Mouse (Mus musculus): ENCODE data around the gene Ankrd44. TPM values are rescaled to one million over a fixed set of nuclear protein-coding genes. Genes with fewer than 3 reads are reported as not detected.

The Ankrd44 gene
- polyA plus RNA-seq, 1 experiment, result 5.2 TPM

DNA sequence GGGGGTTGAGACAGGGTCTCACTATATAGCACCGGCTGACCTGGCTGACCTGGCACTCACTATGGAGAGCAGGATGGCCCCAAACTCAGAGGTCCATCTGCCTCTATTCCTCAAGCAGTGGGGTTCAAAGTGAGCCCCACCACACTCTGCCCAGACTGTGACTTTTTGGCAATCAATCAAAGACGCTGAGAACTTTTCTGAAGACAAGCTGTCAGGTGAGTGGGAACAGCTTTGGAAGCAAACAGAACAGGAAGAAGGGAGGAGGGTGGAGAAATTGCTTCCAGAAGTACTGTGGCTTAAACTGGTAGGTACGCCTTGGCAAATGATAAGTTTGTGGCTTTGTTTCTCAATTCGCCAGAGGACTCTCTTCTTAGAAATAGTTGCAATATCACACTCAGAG is 9.7 kb downstream of the Ankrd44 start:
- Histone ChIP-seq H3K27ac (ENCODE audit: insufficient read depth, low read length) (no peak overlapping the region), H3K4me3 (ENCODE audit: low read depth, low read length) (no peak overlapping the region), H3K36me3 (ENCODE audit: control insufficient read depth, insufficient read depth, low read length, poor library complexity, severe bottlenecking) (no peaks in the 10 kb centered on the region), H3K4me1 (ENCODE audit: control insufficient read depth, insufficient read depth, low read length) (no peaks in the 10 kb centered on the region), H3K9me3 (replicated peaks; ENCODE audit: control insufficient read depth, insufficient read depth, low read length, poor library complexity, severe bottlenecking) (no peaks in the 10 kb centered on the region), H3K27me3 (ENCODE audit: control insufficient read depth, insufficient read depth, low read length, poor library complexity, severe bottlenecking) (no peaks in the 10 kb centered on the region), H3K9ac (ENCODE audit: low read depth, poor library complexity, severe bottlenecking) (no peak overlapping the region)
- no peak for TF ChIP-seq CTCF (IDR thresholded peaks at IDR 0.05; ENCODE audit: low read depth, low read length)
- TF ChIP-seq POLR2A (IDR thresholded peaks at IDR 0.05; ENCODE audit: insufficient read depth, low read length), result no peak
- no peak for TF ChIP-seq EP300 (IDR thresholded peaks at IDR 0.05; ENCODE audit: insufficient read depth, low read depth, low read length)

GRCm38 (mm10) chr1:54914387-54914786 is 11.8 kb downstream of the Ankrd44 start:
- H3K27me3 ChIP-seq (ENCODE audit: control insufficient read depth, insufficient read depth, low read length, poor library complexity, severe bottlenecking), result no peaks in the 10 kb centered on the region
- H3K36me3 ChIP-seq (ENCODE audit: control insufficient read depth, insufficient read depth, low read length, poor library complexity, severe bottlenecking), result no peaks in the 10 kb centered on the region
- no peaks in the 10 kb centered on the region for H3K4me1 ChIP-seq (ENCODE audit: control insufficient read depth, insufficient read depth, low read length)
- no peaks in the 10 kb centered on the region for H3K9me3 ChIP-seq (replicated peaks; ENCODE audit: control insufficient read depth, insufficient read depth, low read length, poor library complexity, severe bottlenecking)
- TF ChIP-seq EP300 (IDR thresholded peaks at IDR 0.05; ENCODE audit: insufficient read depth, low read depth, low read length) (no peak), CTCF (IDR thresholded peaks at IDR 0.05; ENCODE audit: low read depth, low read length) (no peak), POLR2A (IDR thresholded peaks at IDR 0.05; ENCODE audit: insufficient read depth, low read length) (no peak)
- no peak overlapping the region for H3K27ac ChIP-seq (ENCODE audit: insufficient read depth, low read length)
- no peak overlapping the region for H3K4me3 ChIP-seq (ENCODE audit: low read depth, low read length)
- no peak overlapping the region for H3K9ac ChIP-seq (ENCODE audit: low read depth, poor library complexity, severe bottlenecking)

DNA sequence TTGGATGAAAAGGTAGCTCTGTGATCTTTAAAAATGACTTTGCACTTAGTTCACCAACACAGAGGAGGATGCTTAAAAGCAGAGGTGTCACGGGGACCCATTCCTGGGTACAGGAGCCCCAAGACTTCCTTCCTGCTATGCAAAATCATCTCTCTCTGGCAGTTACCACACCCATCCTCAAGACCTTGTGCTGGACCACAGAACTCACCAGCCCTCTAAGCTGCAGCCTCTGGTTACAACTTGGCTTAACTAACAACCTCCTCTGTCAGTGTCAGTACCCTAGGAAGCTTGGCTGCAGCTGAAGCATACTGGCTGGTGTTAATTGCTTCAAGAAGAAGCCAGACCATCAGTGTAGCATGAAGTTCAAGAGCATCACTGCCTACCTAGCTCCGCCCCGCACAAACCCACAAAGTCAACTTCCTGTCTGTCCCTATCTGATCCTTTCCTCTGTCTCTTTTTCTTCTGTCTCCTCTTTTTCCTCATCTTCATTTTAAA is 12.8 kb downstream of the Ankrd44 start:
- no peak for TF ChIP-seq CTCF (IDR thresholded peaks at IDR 0.05; ENCODE audit: low read depth, low read length)
- no peak for TF ChIP-seq POLR2A (IDR thresholded peaks at IDR 0.05; ENCODE audit: insufficient read depth, low read length)
- TF ChIP-seq EP300 (IDR thresholded peaks at IDR 0.05; ENCODE audit: insufficient read depth, low read depth, low read length), result no peak
- no peak overlapping the region for H3K27ac ChIP-seq (ENCODE audit: insufficient read depth, low read length)
- H3K4me3 ChIP-seq (ENCODE audit: low read depth, low read length), result no peak overlapping the region
- H3K4me1 ChIP-seq (ENCODE audit: control insufficient read depth, insufficient read depth, low read length), result no peaks in the 10 kb centered on the region
- H3K9me3 ChIP-seq (replicated peaks; ENCODE audit: control insufficient read depth, insufficient read depth, low read length, poor library complexity, severe bottlenecking), result no peaks in the 10 kb centered on the region
- H3K36me3 ChIP-seq (ENCODE audit: control insufficient read depth, insufficient read depth, low read length, poor library complexity, severe bottlenecking), result no peaks in the 10 kb centered on the region
- no peaks in the 10 kb centered on the region for H3K27me3 ChIP-seq (ENCODE audit: control insufficient read depth, insufficient read depth, low read length, poor library complexity, severe bottlenecking)
- H3K9ac ChIP-seq (ENCODE audit: low read depth, poor library complexity, severe bottlenecking), result no peak overlapping the region

- no peak overlapping the region for H3K27ac ChIP-seq (ENCODE audit: insufficient read depth, low read length)
- H3K4me1 ChIP-seq (ENCODE audit: control insufficient read depth, insufficient read depth, low read length), result no peaks in the 10 kb centered on the region
- TF ChIP-seq EP300 (IDR thresholded peaks at IDR 0.05; ENCODE audit: insufficient read depth, low read depth, low read length), result no peak
- no peak for TF ChIP-seq POLR2A (IDR thresholded peaks at IDR 0.05; ENCODE audit: insufficient read depth, low read length)
- no peak for TF ChIP-seq CTCF (IDR thresholded peaks at IDR 0.05; ENCODE audit: low read depth, low read length)
- H3K27me3 ChIP-seq (ENCODE audit: control insufficient read depth, insufficient read depth, low read length, poor library complexity, severe bottlenecking), result no peaks in the 10 kb centered on the region
- no peaks in the 10 kb centered on the region for H3K36me3 ChIP-seq (ENCODE audit: control insufficient read depth, insufficient read depth, low read length, poor library complexity, severe bottlenecking)
- no peak overlapping the region for H3K4me3 ChIP-seq (ENCODE audit: low read depth, low read length)
- H3K9ac ChIP-seq (ENCODE audit: low read depth, poor library complexity, severe bottlenecking), result no peak overlapping the region
- no peaks in the 10 kb centered on the region for H3K9me3 ChIP-seq (replicated peaks; ENCODE audit: control insufficient read depth, insufficient read depth, low read length, poor library complexity, severe bottlenecking)
Observed at GRCm38 (mm10) chr1:54913063-54913335, 13.2 kb downstream of the Ankrd44 start.

DNA sequence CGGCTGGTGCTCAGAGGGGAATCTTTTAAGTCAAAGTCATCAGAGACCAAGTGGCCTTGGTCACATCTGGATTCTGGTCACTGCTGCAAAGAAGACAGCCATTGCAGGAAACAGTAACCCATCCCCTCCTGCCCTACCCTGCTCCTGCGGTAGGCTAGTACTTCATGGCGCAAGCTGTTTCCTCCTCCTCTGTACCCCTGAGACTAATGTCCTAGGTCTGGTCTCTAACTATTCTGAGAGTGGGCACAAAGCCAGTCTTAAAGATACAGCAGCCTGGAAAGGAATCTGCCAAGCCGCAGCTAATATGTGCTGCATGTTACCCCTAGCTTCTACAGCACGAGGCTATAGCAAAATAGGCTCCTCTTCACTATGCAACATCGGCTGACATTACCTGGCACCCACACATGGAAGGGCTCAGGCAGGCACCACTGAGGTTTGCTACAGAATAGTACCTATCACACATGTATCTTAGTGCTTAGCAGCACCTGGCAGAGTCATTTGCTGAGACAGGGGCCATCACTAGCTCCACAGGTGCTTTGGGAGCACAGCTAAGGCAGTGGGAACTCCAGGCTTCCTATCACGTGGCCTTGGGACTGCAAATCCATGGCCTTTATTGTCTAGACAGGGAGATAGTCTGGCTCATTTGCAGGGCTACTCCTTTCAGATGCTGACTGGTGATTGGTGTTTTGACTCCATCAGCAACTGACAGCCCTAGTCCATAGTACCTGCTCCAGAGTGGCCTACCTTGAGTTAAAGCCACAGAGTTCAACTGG is 13.7 kb downstream of the Ankrd44 start:
- TF ChIP-seq POLR2A (IDR thresholded peaks at IDR 0.05; ENCODE audit: insufficient read depth, low read length) (no peak), EP300 (IDR thresholded peaks at IDR 0.05; ENCODE audit: insufficient read depth, low read depth, low read length) (no peak), CTCF (IDR thresholded peaks at IDR 0.05; ENCODE audit: low read depth, low read length) (no peak)
- no peaks in the 10 kb centered on the region for H3K4me1 ChIP-seq (ENCODE audit: control insufficient read depth, insufficient read depth, low read length)
- H3K27me3 ChIP-seq (ENCODE audit: control insufficient read depth, insufficient read depth, low read length, poor library complexity, severe bottlenecking), result no peaks in the 10 kb centered on the region
- H3K36me3 ChIP-seq (ENCODE audit: control insufficient read depth, insufficient read depth, low read length, poor library complexity, severe bottlenecking), result no peaks in the 10 kb centered on the region
- H3K9me3 ChIP-seq (replicated peaks; ENCODE audit: control insufficient read depth, insufficient read depth, low read length, poor library complexity, severe bottlenecking), result no peaks in the 10 kb centered on the region
- no peak overlapping the region for H3K27ac ChIP-seq (ENCODE audit: insufficient read depth, low read length)
- no peak overlapping the region for H3K9ac ChIP-seq (ENCODE audit: low read depth, poor library complexity, severe bottlenecking)
- no peak overlapping the region for H3K4me3 ChIP-seq (ENCODE audit: low read depth, low read length)

DNA sequence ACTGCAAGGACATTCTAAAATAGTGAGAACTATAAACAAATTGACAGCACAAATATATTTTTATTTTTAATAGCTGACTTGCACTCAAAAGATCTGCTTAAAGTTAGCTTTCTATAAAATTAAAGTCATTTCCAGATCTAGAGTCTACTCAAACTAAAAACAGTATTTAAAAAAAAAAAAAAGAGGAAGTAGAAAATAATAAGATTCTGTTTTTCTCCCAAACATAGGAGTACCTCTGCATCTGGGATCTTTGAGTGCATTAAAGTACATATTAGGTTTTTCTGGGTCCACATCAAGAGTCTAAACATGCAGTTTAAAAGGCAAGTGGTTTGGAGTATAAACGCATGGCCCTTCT is 15.0 kb downstream of the Ankrd44 start:
- Histone ChIP-seq H3K4me3 (ENCODE audit: low read depth, low read length) (no peak overlapping the region), H3K27me3 (ENCODE audit: control insufficient read depth, insufficient read depth, low read length, poor library complexity, severe bottlenecking) (no peaks in the 10 kb centered on the region), H3K9ac (ENCODE audit: low read depth, poor library complexity, severe bottlenecking) (no peak overlapping the region), H3K36me3 (ENCODE audit: control insufficient read depth, insufficient read depth, low read length, poor library complexity, severe bottlenecking) (no peaks in the 10 kb centered on the region), H3K9me3 (replicated peaks; ENCODE audit: control insufficient read depth, insufficient read depth, low read length, poor library complexity, severe bottlenecking) (no peaks in the 10 kb centered on the region), H3K4me1 (ENCODE audit: control insufficient read depth, insufficient read depth, low read length) (no peaks in the 10 kb centered on the region), H3K27ac (ENCODE audit: insufficient read depth, low read length) (no peak overlapping the region)
- TF ChIP-seq CTCF (IDR thresholded peaks at IDR 0.05; ENCODE audit: low read depth, low read length) (no peak), POLR2A (IDR thresholded peaks at IDR 0.05; ENCODE audit: insufficient read depth, low read length) (no peak), EP300 (IDR thresholded peaks at IDR 0.05; ENCODE audit: insufficient read depth, low read depth, low read length) (no peak)

Data from ES-Bruce4 (cell line).